Mouse (Mus musculus) neutrophil, adult 5-6 weeks (primary cell): ENCODE measurements around the gene Acaa1b. TPM values are rescaled to one million over a fixed set of nuclear protein-coding genes. Genes with fewer than 3 reads are reported as not detected.

Experiments
- ATAC-seq: fragments of 151-379, 151-347 bp; 2 replicates; pipeline ENCODE4 v1.8.0; 2017; ENCODE audit warnings: mild to moderate bottlenecking, moderate TSS enrichment; ENCODE audit not compliant: insufficient number of reproducible peaks, poor library complexity, low FRiP score, severe bottlenecking; ENCODE audit errors: extremely low read depth
- total RNA-seq: library from RNA; stranded (forward); fragments of 200-1000 nt; gene quantifications from 2 replicates; pipeline ENCODE4 v1.2.3, GENCODE M21; 2017

The Acaa1b gene
- 0.25 TPM in 1 of 2 replicates, not detected in the other for total RNA-seq

GRCm38 (mm10) chr9:119156278-119157201, at the start of gene Acaa1b:
Gene Acaa1b (minus strand): TSS chr9:119157093.
- no peak for ATAC-seq

GRCm38 (mm10) chr9:119206666-119207065, 49.8 kb upstream of the Acaa1b start:
- no peak for ATAC-seq

- no peak for ATAC-seq
Observed at GRCm38 (mm10) chr9:119205756-119206155, 48.9 kb upstream of the Acaa1b start.

GRCm38 (mm10) chr9:119203617-119204016, 46.7 kb upstream of the Acaa1b start:
- no peak for ATAC-seq

GRCm38 (mm10) chr9:119201653-119202052, 44.8 kb upstream of the Acaa1b start:
- no peak for ATAC-seq

GRCm38 (mm10) chr9:119199151-119199861, 42.4 kb upstream of the Acaa1b start:
- no peak for ATAC-seq

- ATAC-seq, result no peak
Observed at GRCm38 (mm10) chr9:119192202-119192990, 35.5 kb upstream of the Acaa1b start.

GRCm38 (mm10) chr9:119181241-119181728, 24.4 kb upstream of the Acaa1b start:
- ATAC-seq, result no peak

GRCm38 (mm10) chr9:119179292-119179691, 22.4 kb upstream of the Acaa1b start:
- ATAC-seq, result no peak

- no peak for ATAC-seq
Observed at GRCm38 (mm10) chr9:119167608-119168007, 10.7 kb upstream of the Acaa1b start.

GRCm38 (mm10) chr9:119165548-119165947, 8.7 kb upstream of the Acaa1b start:
- no peak for ATAC-seq

GRCm38 (mm10) chr9:119164743-119165142, 7.8 kb upstream of the Acaa1b start:
- ATAC-seq, result no peak

GRCm38 (mm10) chr9:119160689-119161088, 3.8 kb upstream of the Acaa1b start:
- no peak for ATAC-seq

- no peak for ATAC-seq
Observed at GRCm38 (mm10) chr9:119158861-119159260, 2.0 kb upstream of the Acaa1b start, which contains the start of gene Gm47289. Gene Gm47289 (plus strand): TSS chr9:119159161.

GRCm38 (mm10) chr9:119155826-119156225, 1.1 kb downstream of the Acaa1b start:
- no peak for ATAC-seq

- ATAC-seq, result no peak
Observed at GRCm38 (mm10) chr9:119155416-119155815, 1.5 kb downstream of the Acaa1b start.

GRCm38 (mm10) chr9:119151751-119152150, 5.1 kb downstream of the Acaa1b start:
- no peak for ATAC-seq

GRCm38 (mm10) chr9:119149601-119150000, 7.3 kb downstream of the Acaa1b start:
- ATAC-seq, result no peak
